Mouse (Mus musculus) MEL (cell line): ENCODE data around the gene Nat8f1.

Experiments
- BHLHE40 ChIP-seq: IDR thresholded peaks from 2 replicates; pipeline ENCODE4 v1.6.1; 2012; ENCODE audit warnings: low read depth, mild to moderate bottlenecking, inconsistent platforms, low read length, improper control_type of control experiment, borderline replicate concordance
- CTCF ChIP-seq, 3 experiments: IDR thresholded peaks in 2 of 3; conservative IDR thresholded peaks in 1 of 3; 2 replicates each; pipeline ENCODE4 v1.5.1; 2011 to 2012; ENCODE audit warnings: low read length in 3 of 3, low read depth in 2 of 3, mild to moderate bottlenecking in 2 of 3, improper control_type of control experiment in 1 of 3, inconsistent platforms in 1 of 3, mixed read lengths in 1 of 3, moderate library complexity in 1 of 3; ENCODE audit not compliant: control insufficient read depth in 1 of 3, insufficient read depth in 1 of 3, poor library complexity in 1 of 3, severe bottlenecking in 1 of 3
- E2F4 ChIP-seq: IDR thresholded peaks from 2 replicates; pipeline ENCODE4 v1.6.1; 2011; ENCODE audit warnings: low read depth, low read length, improper control_type of control experiment, borderline replicate concordance
- EP300 ChIP-seq, 2 experiments: IDR thresholded peaks; 2 replicates each; pipeline ENCODE4 v1.6.1; 2011; ENCODE audit warnings: improper control_type of control experiment in 2 of 2, low read length in 2 of 2, low read depth in 1 of 2, mild to moderate bottlenecking in 1 of 2
- ETS1 ChIP-seq: IDR thresholded peaks from 2 replicates; pipeline ENCODE4 v1.6.1; 2012; ENCODE audit warnings: low read depth, mild to moderate bottlenecking, inconsistent platforms, low read length, improper control_type of control experiment, moderate library complexity
- MAFK ChIP-seq: IDR thresholded peaks from 2 replicates; pipeline ENCODE4 v1.6.1; 2011; ENCODE audit warnings: low read depth, mild to moderate bottlenecking, low read length, improper control_type of control experiment, borderline replicate concordance
- MAX ChIP-seq: IDR thresholded peaks from 2 replicates; pipeline ENCODE4 v1.6.1; 2011; ENCODE audit warnings: low read length, improper control_type of control experiment
- POLR2A ChIP-seq, 2 experiments: IDR thresholded peaks; 2 replicates each; pipeline ENCODE4 v1.6.1; 2011 to 2012; ENCODE audit warnings: low read length in 2 of 2, mild to moderate bottlenecking in 2 of 2, control low read depth in 1 of 2, improper control_type of control experiment in 1 of 2, low read depth in 1 of 2, moderate library complexity in 1 of 2; ENCODE audit not compliant: control insufficient read depth in 1 of 2, insufficient read depth in 1 of 2, poor library complexity in 1 of 2
- ZKSCAN1 ChIP-seq: IDR thresholded peaks from 2 replicates; pipeline ENCODE4 v1.6.1; 2012; ENCODE audit warnings: low read depth, mild to moderate bottlenecking, inconsistent platforms, low read length, improper control_type of control experiment, moderate library complexity
- ZNF384 ChIP-seq: IDR thresholded peaks from 2 replicates; pipeline ENCODE4 v1.6.1; 2012; ENCODE audit warnings: low read depth, mild to moderate bottlenecking, inconsistent platforms, low read length, improper control_type of control experiment

- TF ChIP-seq CTCF (IDR thresholded peaks at IDR 0.05 in 2 of 3, conservative IDR thresholded peaks at IDR 0.05 in 1 of 3; ENCODE audit: control insufficient read depth in 1 of 3, insufficient read depth in 1 of 3, low read depth in 2 of 3, low read length in 3 of 3, poor library complexity in 1 of 3, severe bottlenecking in 1 of 3): no peak
- no peak for TF ChIP-seq MAX
- no peak for TF ChIP-seq ETS1
- no peak for TF ChIP-seq EP300 (IDR thresholded peaks at IDR 0.05; ENCODE audit: low read depth in 1 of 2, low read length in 2 of 2)
- TF ChIP-seq MAFK: no peak
- no peak for TF ChIP-seq POLR2A (IDR thresholded peaks at IDR 0.05; ENCODE audit: control insufficient read depth in 1 of 2, insufficient read depth in 1 of 2, low read depth in 1 of 2, low read length in 2 of 2, poor library complexity in 1 of 2)
- TF ChIP-seq BHLHE40: no peak
- no peak for TF ChIP-seq E2F4
- TF ChIP-seq ZKSCAN1: no peak
- no peak for TF ChIP-seq ZNF384
These were observed 13.2 kb downstream of the Nat8f1 start for GRCm38 (mm10) chr6:85902303-85902702.
